Mouse (Mus musculus) C2C12 (cell line): ENCODE measurements around the gene Acad10. TPM values are rescaled to one million over a fixed set of nuclear protein-coding genes. Genes with fewer than 3 reads are reported as not detected.
"Not testable (repeated sequence)": the region's sequence is repeated elsewhere in the genome, so short reads cannot be mapped to it uniquely, and the experiment has no call there.

ENCODE experiments used
- H3K27me3 ChIP-seq: one replicate; pipeline ENCODE4 v1.6.1; 2011; ENCODE audit not compliant: control insufficient read depth, insufficient read depth, insufficient read length
- H3K36me3 ChIP-seq: one replicate; pipeline ENCODE4 v1.6.1; 2011; ENCODE audit not compliant: control insufficient read depth, insufficient read depth
- H3K4me3 ChIP-seq: one replicate; pipeline ENCODE4 v1.5.1; 2011; ENCODE audit warnings: mild to moderate bottlenecking, control low read depth; ENCODE audit not compliant: poor library complexity, insufficient read depth, severe bottlenecking
- H3K79me2 ChIP-seq: one replicate; pipeline ENCODE4 v1.6.1; 2011; ENCODE audit not compliant: control insufficient read depth, insufficient read depth
- H3K79me3 ChIP-seq: one replicate; pipeline ENCODE4 v1.6.1; 2011; ENCODE audit warnings: low read depth, control low read depth
- H3ac ChIP-seq: one replicate; pipeline ENCODE3; 2011; ENCODE audit warnings: low read depth; ENCODE audit not compliant: control insufficient read depth, insufficient read length
- CEBPB ChIP-seq: IDR thresholded peaks from one replicate; pipeline ENCODE4 v1.6.1; 2011; ENCODE audit warnings: low read depth, mild to moderate bottlenecking, control low read depth, moderate library complexity
- CTCF ChIP-seq: IDR thresholded peaks from one replicate; pipeline ENCODE4 v1.5.1; 2011; ENCODE audit not compliant: control insufficient read depth, insufficient read depth, insufficient read length
- FOSL1 ChIP-seq: IDR thresholded peaks from one replicate; pipeline ENCODE4 v1.8.0; 2011; ENCODE audit warnings: mild to moderate bottlenecking, low read length; ENCODE audit not compliant: poor library complexity, insufficient read depth, severe bottlenecking
- MAX ChIP-seq: IDR thresholded peaks from one replicate; pipeline ENCODE4 v1.6.1; 2011; ENCODE audit warnings: mild to moderate bottlenecking, control low read depth
- MYOD1 ChIP-seq: IDR thresholded peaks from one replicate; pipeline ENCODE4 v1.6.1; 2011; ENCODE audit warnings: low read depth; ENCODE audit not compliant: control insufficient read depth, insufficient read length
- MYOG ChIP-seq: IDR thresholded peaks from one replicate; pipeline ENCODE4 v1.6.1; 2011; ENCODE audit not compliant: control insufficient read depth, insufficient read length; ENCODE audit errors: extremely low read depth
- USF1 ChIP-seq: IDR thresholded peaks from one replicate; pipeline ENCODE4 v1.6.1; 2011; ENCODE audit warnings: low read depth, mild to moderate bottlenecking, control low read depth, moderate library complexity
- polyA plus RNA-seq: library from polyadenylated mRNA; unstranded; fragments of >200 nt; fragmentation: generic; extraction: Trizol; gene quantifications from one replicate; pipeline ENCODE4 v1.2.1, GENCODE M21; 2012; ENCODE audit warnings: missing spikeins

Gene Acad10
- polyA plus RNA-seq, 1 experiment: 1.8 TPM

DNA sequence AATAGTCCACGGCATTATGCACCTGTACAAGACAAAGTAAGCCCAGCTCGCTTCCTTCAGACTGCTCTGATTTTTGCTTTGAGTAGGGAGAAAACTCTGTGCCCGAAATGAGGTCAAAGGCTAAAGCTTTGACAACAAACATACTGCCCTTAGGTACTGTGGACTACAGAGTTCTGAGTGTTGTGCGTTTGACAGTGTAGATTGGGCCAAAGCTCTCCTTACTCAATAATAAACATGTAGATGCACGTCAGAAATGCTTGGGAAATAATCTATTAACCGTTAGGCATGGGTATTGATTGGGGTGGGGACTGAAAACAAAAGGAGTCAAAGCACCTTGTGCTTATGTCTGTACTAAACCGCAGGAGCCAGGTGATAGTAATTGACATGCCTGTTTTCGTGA is 3.1 kb upstream of the Acad10 start:
- Histone ChIP-seq H3K36me3 (peaks cover 40% of the 10 kb centered on the region), H3ac (no peak overlapping the region), H3K27me3 (no peaks in the 10 kb centered on the region), H3K4me3 (no peak overlapping the region), H3K79me2 (peaks cover 37% of the 10 kb centered on the region), H3K79me3 (peaks cover 19% of the 10 kb centered on the region)
- no peak for TF ChIP-seq MAX
- TF ChIP-seq MYOD1: no peak
- TF ChIP-seq FOSL1: no peak
- no peak for TF ChIP-seq CEBPB
- TF ChIP-seq MYOG: no peak
- TF ChIP-seq CTCF: no peak
- TF ChIP-seq USF1: no peak

DNA sequence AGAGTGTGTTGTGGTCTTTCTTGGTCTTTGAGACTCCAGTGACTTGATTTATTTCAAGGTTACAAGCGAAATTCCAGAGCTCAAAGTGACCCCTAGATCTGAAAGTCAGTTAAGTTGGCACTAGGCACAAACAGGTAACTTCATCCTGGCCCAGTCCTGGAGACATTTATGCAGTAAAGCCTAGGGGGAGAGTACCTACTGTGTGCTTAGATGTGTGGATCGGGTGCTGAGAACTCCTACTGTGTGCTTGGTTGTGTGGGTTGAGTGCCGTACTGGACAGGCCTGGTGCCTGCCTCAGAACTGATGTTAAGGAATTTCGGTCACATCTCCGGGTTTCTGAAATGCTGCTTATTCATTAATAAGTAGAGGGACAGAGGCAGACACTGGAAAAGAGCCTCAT is 1.2 kb upstream of the Acad10 start:
- Histone ChIP-seq H3ac (peak overlapping the region; percentile 30), H3K4me3 (peak overlapping the region; percentile 87), H3K79me3 (peaks cover 16% of the 10 kb centered on the region), H3K36me3 (peaks cover 28% of the 10 kb centered on the region), H3K27me3 (no peaks in the 10 kb centered on the region), H3K79me2 (peaks cover 37% of the 10 kb centered on the region)
- TF ChIP-seq MYOD1: no peak
- TF ChIP-seq CEBPB: no peak
- TF ChIP-seq CTCF: no peak
- no peak for TF ChIP-seq USF1
- TF ChIP-seq FOSL1: no peak
- no peak for TF ChIP-seq MAX
- no peak for TF ChIP-seq MYOG

DNA sequence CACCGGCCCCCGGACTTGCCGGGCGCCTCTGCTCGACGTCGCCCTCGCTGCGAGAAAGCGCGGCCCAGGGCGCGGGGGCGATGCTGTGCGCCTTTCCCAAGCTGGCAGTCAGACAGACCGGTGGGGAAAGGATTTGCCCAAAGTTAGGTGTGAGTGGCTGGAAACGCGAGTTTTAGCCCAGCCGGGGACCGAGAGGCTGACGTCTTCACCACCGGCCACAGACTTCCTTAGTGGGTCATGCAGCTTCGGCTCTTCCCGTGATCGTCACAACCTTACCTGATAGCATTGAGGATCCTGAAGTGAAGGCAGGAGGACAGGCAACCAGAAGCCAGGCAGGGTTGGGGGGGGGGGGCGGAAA is 562 bp upstream of the Acad10 start:
- no peak for TF ChIP-seq FOSL1
- TF ChIP-seq USF1: no peak
- no peak for TF ChIP-seq MYOG
- no peak for TF ChIP-seq MYOD1
- TF ChIP-seq MAX: no peak
- TF ChIP-seq CTCF: no peak
- TF ChIP-seq CEBPB: no peak
- H3K27me3 ChIP-seq: no peaks in the 10 kb centered on the region
- H3ac ChIP-seq: peak overlapping the region; percentile 98
- peak overlapping the region; percentile 87 for H3K4me3 ChIP-seq
- H3K79me2 ChIP-seq: peaks cover 37% of the 10 kb centered on the region
- H3K79me3 ChIP-seq: peaks cover 16% of the 10 kb centered on the region
- H3K36me3 ChIP-seq: peaks cover 22% of the 10 kb centered on the region

DNA sequence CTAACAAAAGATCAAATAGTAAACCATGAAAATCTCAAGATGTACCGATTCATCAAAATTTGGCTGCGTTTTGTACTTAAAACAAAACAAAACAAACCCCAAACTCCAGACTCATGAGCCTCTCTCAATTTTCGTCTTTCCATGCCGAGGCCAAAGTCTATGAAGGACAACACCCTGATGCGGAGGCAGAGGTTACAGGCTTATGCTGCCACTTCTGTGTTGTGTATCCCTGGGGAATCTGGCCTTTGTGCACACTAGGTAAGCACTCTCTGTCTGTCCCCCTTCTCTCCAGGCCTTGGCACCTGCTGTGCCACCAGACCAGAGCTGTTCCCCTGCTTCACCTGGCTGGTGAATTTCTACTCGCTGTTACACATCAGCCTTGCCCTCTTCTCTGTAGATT is 2.7 kb downstream of the Acad10 start:
- H3K4me3 ChIP-seq, H3K27me3 ChIP-seq, H3ac ChIP-seq, H3K36me3 ChIP-seq: not testable (repeated sequence)
- Histone ChIP-seq H3K79me2 (peaks cover 27% of the 10 kb centered on the region), H3K79me3 (peaks cover 16% of the 10 kb centered on the region)

DNA sequence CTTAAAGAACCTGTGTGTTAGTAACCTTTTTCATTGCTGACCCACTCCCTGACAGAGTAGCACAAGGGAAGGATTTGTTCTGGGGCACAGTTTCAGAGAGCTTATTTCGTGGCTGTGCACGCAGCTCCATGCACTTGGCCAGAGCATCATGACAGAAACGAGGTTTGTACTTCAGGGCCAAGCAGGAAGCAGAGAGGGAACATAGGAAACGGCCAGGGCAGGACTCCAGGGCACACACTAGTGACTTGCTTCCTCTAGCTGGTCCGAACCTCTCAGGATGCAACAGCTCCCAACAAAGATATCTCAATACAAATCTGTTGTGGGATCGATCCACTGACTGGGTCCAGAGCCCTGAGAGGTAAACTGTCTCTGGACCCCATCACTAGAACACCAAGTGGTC is 3.4 kb downstream of the Acad10 start:
- not testable (repeated sequence) for H3K27me3 ChIP-seq, H3K36me3 ChIP-seq, H3ac ChIP-seq, H3K79me3 ChIP-seq, H3K4me3 ChIP-seq
- peaks cover 19% of the 10 kb centered on the region for H3K79me2 ChIP-seq

DNA sequence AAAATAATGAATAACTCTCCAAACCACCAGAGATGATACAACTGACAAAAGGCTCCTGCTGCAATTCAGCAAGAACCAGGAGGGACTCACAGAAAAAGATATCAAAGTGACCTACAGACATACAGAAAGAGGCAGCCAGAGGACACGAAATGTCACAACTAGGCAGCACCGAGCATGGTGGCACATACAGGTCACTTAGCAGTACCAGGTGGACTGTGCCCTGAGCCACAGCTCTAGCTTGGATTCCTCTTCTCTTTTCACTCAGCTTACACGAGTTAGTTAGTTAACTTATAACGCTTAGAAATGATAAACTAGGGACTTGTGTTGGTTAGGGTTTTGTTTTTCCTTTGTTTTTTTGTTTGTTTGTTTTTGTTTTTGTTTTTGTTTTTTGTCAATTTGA is 5.8 kb downstream of the Acad10 start:
- Histone ChIP-seq H3K79me3 (no peaks in the 10 kb centered on the region), H3K4me3 (no peak overlapping the region), H3ac (no peak overlapping the region), H3K36me3 (no peaks in the 10 kb centered on the region), H3K27me3 (no peaks in the 10 kb centered on the region), H3K79me2 (no peaks in the 10 kb centered on the region)
- TF ChIP-seq MYOD1: no peak
- TF ChIP-seq CTCF: no peak
- TF ChIP-seq MAX: no peak
- TF ChIP-seq MYOG: no peak
- TF ChIP-seq USF1: no peak
- TF ChIP-seq FOSL1: no peak
- no peak for TF ChIP-seq CEBPB

DNA sequence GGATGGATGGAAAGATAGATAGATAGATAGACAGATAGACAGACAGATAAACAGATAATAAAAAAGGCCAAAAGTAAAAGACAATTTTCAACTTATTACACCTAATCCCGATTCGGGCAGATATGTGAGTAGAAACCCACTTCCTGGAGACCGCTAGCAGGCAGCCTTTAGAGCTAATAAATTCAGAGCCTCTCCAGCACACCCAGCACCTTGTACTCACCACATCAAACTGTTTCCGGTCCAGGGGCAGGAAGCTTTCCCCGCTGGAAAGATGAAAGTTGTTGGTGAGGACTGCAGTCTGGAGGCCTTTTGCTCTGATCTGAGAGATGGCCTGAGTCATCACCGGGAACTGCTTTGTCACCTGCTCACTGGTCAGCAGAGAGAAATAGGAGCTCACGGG is 11.2 kb downstream of the Acad10 start:
- Histone ChIP-seq H3K79me3 (no peaks in the 10 kb centered on the region), H3K36me3 (no peaks in the 10 kb centered on the region), H3K4me3 (no peak overlapping the region), H3K27me3 (no peaks in the 10 kb centered on the region), H3ac (no peak overlapping the region), H3K79me2 (no peaks in the 10 kb centered on the region)
- TF ChIP-seq FOSL1 (no peak), MYOG (no peak), MAX (no peak), USF1 (no peak), MYOD1 (no peak), CTCF (no peak), CEBPB (no peak)
